Mouse (Mus musculus) megakaryocyte, embryonic 14.5 days (primary cell): ENCODE data around the gene Rapgef5.

Experiments used
- FLI1 ChIP-seq: IDR thresholded peaks from 2 replicates; pipeline ENCODE4 v1.6.1; 2012; ENCODE audit warnings: low read length, inconsistent platforms, mixed read lengths
- GATA1 ChIP-seq: IDR thresholded peaks from 3 replicates; pipeline ENCODE4 v1.6.1; 2012; ENCODE audit warnings: mixed read lengths, low read length, inconsistent platforms, borderline replicate concordance

DNA sequence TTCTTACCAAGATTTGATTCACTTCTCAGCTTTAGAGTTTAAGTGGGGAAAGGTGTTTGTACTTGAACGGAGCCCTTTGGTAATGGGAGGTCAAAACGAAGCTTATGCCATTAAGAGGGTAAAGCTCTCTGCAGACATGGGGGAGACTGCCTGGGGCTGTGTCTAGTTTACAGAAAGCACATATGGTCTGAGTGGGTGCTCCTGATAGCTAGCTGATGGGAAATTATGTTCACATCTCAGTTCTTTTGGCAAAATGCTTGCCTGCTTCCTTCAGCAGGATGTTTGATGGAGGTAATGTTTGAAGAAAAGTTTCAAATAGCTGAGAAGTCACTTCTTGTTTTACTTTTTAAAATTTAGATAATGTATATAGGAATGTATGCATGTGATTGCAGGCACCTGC lies 53.4 kb downstream of the Rapgef5 start:
- TF ChIP-seq FLI1 (no peak), GATA1 (no peak)
